Mouse (Mus musculus): ENCODE results near the gene Plxna4. TPM values are rescaled to one million over a fixed set of nuclear protein-coding genes. Genes with fewer than 3 reads are reported as not detected.

Plxna4 gene
- total and polyA plus RNA-seq, 3 experiments: not detected

- Histone ChIP-seq H3K36me3 (replicated peaks in 1 of 2; ENCODE audit: control insufficient read depth in 1 of 2, insufficient read depth in 1 of 2, low read length in 1 of 2) (no peaks in the 10 kb centered on the region), H3K4me2 (ENCODE audit: insufficient read depth, low read depth, poor library complexity, severe bottlenecking) (no peak overlapping the region), H3K79me2 (replicated peaks; ENCODE audit: control insufficient read depth, extremely low read depth, insufficient read depth, poor library complexity, severe bottlenecking) (no peaks in the 10 kb centered on the region), H3K4me3 (replicated peaks in 1 of 3; ENCODE audit: low read depth in 2 of 3, low read length in 2 of 3, poor library complexity in 1 of 3) (no peak overlapping the region), H3K9ac (ENCODE audit: insufficient read depth, low read depth) (no peak overlapping the region), H3K27ac (ENCODE audit: insufficient read depth, low read depth) (no peak overlapping the region), H3K4me1 (ENCODE audit: control insufficient read depth in 1 of 2, insufficient read depth in 2 of 2) (no peaks in the 10 kb centered on the region), H3K9me3 (replicated peaks; ENCODE audit: low read length) (no peaks in the 10 kb centered on the region), H3K27me3 (replicated peaks) (peaks cover 87% of the 10 kb centered on the region)
- TF ChIP-seq CTCF (conservative IDR thresholded peaks at IDR 0.05 in 1 of 2, IDR thresholded peaks at IDR 0.05 in 1 of 2; ENCODE audit: low read depth in 2 of 2, low read length in 2 of 2): no peak
- no peak for TF ChIP-seq TCF12 (IDR thresholded peaks at IDR 0.05; ENCODE audit: low read depth, low read length)
- TF ChIP-seq CHD2 (IDR thresholded peaks at IDR 0.05; ENCODE audit: low read length): no peak
- no peak for TF ChIP-seq JUN (IDR thresholded peaks at IDR 0.05; ENCODE audit: insufficient read depth, low read depth, low read length)
- TF ChIP-seq NRF1 (IDR thresholded peaks at IDR 0.05; ENCODE audit: low read depth, low read length): no peak
- dilution Hi-C loops (cut with MboI; ENCODE audit: extremely low pct_ligation_motif_present, extremely low pct_unique_long_range_greater_than_20kb, low sequenced_read_pairs): no loop called here
- DNase-seq (ENCODE audit: extremely low read depth): no peak
- in situ Hi-C loops (cut with MboI; ENCODE audit: low pct_ligation_motif_present, low pct_unique_long_range_greater_than_20kb, low sequenced_read_pairs): no loop called here
Observed at GRCm38 (mm10) chr6:32202664-32203192, 385.3 kb downstream of the Plxna4 start.

- dilution Hi-C loops (cut with MboI; ENCODE audit: extremely low pct_ligation_motif_present, extremely low pct_unique_long_range_greater_than_20kb, low sequenced_read_pairs): no loop called here
- Histone ChIP-seq H3K27ac (ENCODE audit: insufficient read depth, low read depth) (no peak overlapping the region), H3K9me3 (replicated peaks; ENCODE audit: low read length) (no peaks in the 10 kb centered on the region), H3K36me3 (replicated peaks in 1 of 2; ENCODE audit: control insufficient read depth in 1 of 2, insufficient read depth in 1 of 2, low read length in 1 of 2) (no peaks in the 10 kb centered on the region), H3K9ac (ENCODE audit: insufficient read depth, low read depth) (no peak overlapping the region), H3K4me3 (replicated peaks in 1 of 3; ENCODE audit: low read depth in 2 of 3, low read length in 2 of 3, poor library complexity in 1 of 3) (no peak overlapping the region), H3K27me3 (replicated peaks) (peaks cover 94% of the 10 kb centered on the region), H3K4me1 (ENCODE audit: control insufficient read depth in 1 of 2, insufficient read depth in 2 of 2) (no peaks in the 10 kb centered on the region), H3K4me2 (ENCODE audit: insufficient read depth, low read depth, poor library complexity, severe bottlenecking) (no peak overlapping the region), H3K79me2 (replicated peaks; ENCODE audit: control insufficient read depth, extremely low read depth, insufficient read depth, poor library complexity, severe bottlenecking) (no peaks in the 10 kb centered on the region)
- in situ Hi-C loops (cut with MboI; ENCODE audit: low pct_ligation_motif_present, low pct_unique_long_range_greater_than_20kb, low sequenced_read_pairs): no loop called here
- DNase-seq (ENCODE audit: extremely low read depth): no peak
- TF ChIP-seq ZNF384 (IDR thresholded peaks at IDR 0.05; ENCODE audit: low read depth, low read length) (no peak), RCOR1 (conservative IDR thresholded peaks at IDR 0.05; ENCODE audit: low read depth, low read length) (no peak), MYC (IDR thresholded peaks at IDR 0.05; ENCODE audit: low read depth, low read length) (no peak), MAFK (IDR thresholded peaks at IDR 0.05; ENCODE audit: insufficient replicate concordance, low read length) (no peak), POLR2A (IDR thresholded peaks at IDR 0.05; ENCODE audit: low read depth, low read length) (no peak), USF1 (IDR thresholded peaks at IDR 0.05; ENCODE audit: low read depth, low read length) (no peak), ZKSCAN1 (IDR thresholded peaks at IDR 0.05; ENCODE audit: borderline replicate concordance, low read depth, low read length) (no peak), ELF1 (IDR thresholded peaks at IDR 0.05; ENCODE audit: low read depth, low read length) (no peak), ETS1 (conservative IDR thresholded peaks at IDR 0.05; ENCODE audit: low read depth, low read length) (no peak), KAT2A (IDR thresholded peaks at IDR 0.05; ENCODE audit: insufficient replicate concordance, low read length) (no peak), GABPA (IDR thresholded peaks at IDR 0.05; ENCODE audit: insufficient replicate concordance, low read depth, low read length) (no peak), RAD21 (IDR thresholded peaks at IDR 0.05; ENCODE audit: low read depth, low read length) (no peak), PAX5 (IDR thresholded peaks at IDR 0.05; ENCODE audit: low read length) (no peak), NELFE (IDR thresholded peaks at IDR 0.05; ENCODE audit: low read depth, low read length) (no peak), MAZ (IDR thresholded peaks at IDR 0.05; ENCODE audit: low read depth, low read length) (no peak), HCFC1 (IDR thresholded peaks at IDR 0.05; ENCODE audit: low read depth, low read length) (no peak), EP300 (IDR thresholded peaks at IDR 0.05; ENCODE audit: low read length) (no peak), CTCF (conservative IDR thresholded peaks at IDR 0.05 in 1 of 2, IDR thresholded peaks at IDR 0.05 in 1 of 2; ENCODE audit: low read depth in 2 of 2, low read length in 2 of 2) (no peak), NRF1 (IDR thresholded peaks at IDR 0.05; ENCODE audit: low read depth, low read length) (no peak)
Observed at GRCm38 (mm10) chr6:32201506-32201905, 386.5 kb downstream of the Plxna4 start.
